Mouse (Mus musculus) cerebellum, adult 9-11 months (tissue): Measurements from ENCODE around the gene Uhrf1bp1l.

Source experiments
- DNase-seq: peaks from one replicate; pipeline ENCODE4 v3.0.0; 2022

The Uhrf1bp1l gene

GRCm38 (mm10) chr10:89747221-89747905 lies 2.6 kb downstream of the Uhrf1bp1l start:
- peak; percentile 33 for DNase-seq

- DNase-seq, result no peak
Observed at GRCm38 (mm10) chr10:89747911-89748310, 3.1 kb downstream of the Uhrf1bp1l start.

GRCm38 (mm10) chr10:89748619-89749018 lies 3.8 kb downstream of the Uhrf1bp1l start:
- DNase-seq, result no peak

GRCm38 (mm10) chr10:89751069-89751468 lies 6.3 kb downstream of the Uhrf1bp1l start:
- no peak for DNase-seq

GRCm38 (mm10) chr10:89755231-89755630 lies 10.4 kb downstream of the Uhrf1bp1l start:
- DNase-seq, result no peak

- DNase-seq, result no peak
Observed at GRCm38 (mm10) chr10:89760772-89761171, 16.0 kb downstream of the Uhrf1bp1l start.

GRCm38 (mm10) chr10:89764457-89765121 lies 19.8 kb downstream of the Uhrf1bp1l start:
- no peak for DNase-seq

GRCm38 (mm10) chr10:89765790-89766714 lies 21.3 kb downstream of the Uhrf1bp1l start:
- DNase-seq, result no peak

GRCm38 (mm10) chr10:89768352-89769020 lies 23.7 kb downstream of the Uhrf1bp1l start:
- no peak for DNase-seq

GRCm38 (mm10) chr10:89769096-89769495 lies 24.3 kb downstream of the Uhrf1bp1l start:
- DNase-seq, result no peak

- no peak for DNase-seq
Observed at GRCm38 (mm10) chr10:89771894-89772293, 27.1 kb downstream of the Uhrf1bp1l start.

- DNase-seq, result no peak
Observed at GRCm38 (mm10) chr10:89776029-89776428, 31.2 kb downstream of the Uhrf1bp1l start.

GRCm38 (mm10) chr10:89791870-89792269 lies 47.1 kb downstream of the Uhrf1bp1l start:
- DNase-seq, result no peak

- DNase-seq, result peak; percentile 20
Observed at GRCm38 (mm10) chr10:89794121-89794520, 49.3 kb downstream of the Uhrf1bp1l start.

GRCm38 (mm10) chr10:89819146-89819545 lies 74.4 kb downstream of the Uhrf1bp1l start:
- no peak for DNase-seq

- no peak for DNase-seq
Observed at GRCm38 (mm10) chr10:89823906-89824305, 79.1 kb downstream of the Uhrf1bp1l start.

- peak; percentile 92 for DNase-seq
Observed at GRCm38 (mm10) chr10:89826896-89827295, 82.1 kb downstream of the Uhrf1bp1l start.

GRCm38 (mm10) chr10:89832334-89832733 lies 87.5 kb downstream of the Uhrf1bp1l start:
- no peak for DNase-seq

- no peak for DNase-seq
Observed at GRCm38 (mm10) chr10:89833166-89833565, 88.4 kb downstream of the Uhrf1bp1l start.

- no peak for DNase-seq
Observed at GRCm38 (mm10) chr10:89837476-89837875, 92.7 kb downstream of the Uhrf1bp1l start.

- DNase-seq, result no peak
Observed at GRCm38 (mm10) chr10:89838834-89839233, 94.0 kb downstream of the Uhrf1bp1l start.

- DNase-seq, result no peak
Observed at GRCm38 (mm10) chr10:89850951-89851350, 106.2 kb downstream of the Uhrf1bp1l start.
